Mouse (Mus musculus): ENCODE results near the gene Prg4. TPM values are rescaled to one million over a fixed set of nuclear protein-coding genes. Genes with fewer than 3 reads are reported as not detected.

Prg4 gene
- polyA plus RNA-seq, 1 experiment from 2014 or later = 0.77 TPM

DNA sequence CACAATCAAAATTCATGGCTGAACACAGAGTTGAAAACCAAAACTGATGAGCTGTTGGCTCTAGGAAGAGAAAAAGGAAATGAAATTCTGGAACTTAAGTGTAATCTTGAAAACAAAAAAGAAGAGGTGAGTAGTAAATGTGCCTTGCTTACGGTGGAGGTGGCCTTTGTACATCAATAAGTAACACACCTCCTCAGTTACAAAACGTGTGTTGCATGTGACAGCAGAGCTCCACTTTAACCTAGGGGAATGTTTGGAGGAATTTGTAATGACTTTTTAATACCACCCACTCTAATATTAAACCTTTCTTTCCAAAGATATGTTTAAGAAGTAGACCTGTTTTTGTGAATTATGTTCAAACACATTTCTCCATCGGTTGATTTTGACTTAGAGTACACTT, 62.1 kb downstream of the Prg4 start:
- no peaks in the 10 kb centered on the region for H3K9me3 ChIP-seq (replicated peaks)
- H3K4me3 ChIP-seq = no peak overlapping the region
- 96% methylated on average over 3 of the region's 3 CpGs for WGBS
- no peak overlapping the region for H3K4me2 ChIP-seq
- no peaks in the 10 kb centered on the region for H3K4me1 ChIP-seq
- H3K27me3 ChIP-seq = no peaks in the 10 kb centered on the region
- H3K36me3 ChIP-seq (ENCODE audit: poor library complexity, severe bottlenecking) = peaks cover 64% of the 10 kb centered on the region
- no peak for ATAC-seq
- H3K9ac ChIP-seq = no peak overlapping the region
- H3K27ac ChIP-seq = no peak overlapping the region

Other genes with a start within 250 kb of the Prg4 start
- gene Pdc, start 146.7 kb downstream of the Prg4 start, polyA plus RNA-seq (2015; fragmentation: Nextera tagmentation; extraction: Ambion mirVana) = not detected in 2 replicates
- 188 and 189 TPM in 2 replicates for gene Tpr, start 73.3 kb downstream of the Prg4 start, polyA plus RNA-seq (2015; fragmentation: Nextera tagmentation; extraction: Ambion mirVana)
- 36.6 and 40.9 TPM in 2 replicates for gene Odr4, start 73.1 kb downstream of the Prg4 start, polyA plus RNA-seq (2015; fragmentation: Nextera tagmentation; extraction: Ambion mirVana)